Mouse (Mus musculus) stomach, postnatal 0 days (tissue): ENCODE results near the gene Npc2.

Experiments used
- CTCF ChIP-seq: IDR thresholded peaks from 2 replicates; pipeline ENCODE4 v1.5.1; 2016; ENCODE audit warnings: antibody characterized with exemption, low read depth, mild to moderate bottlenecking, moderate library complexity
- EP300 ChIP-seq: optimal IDR thresholded peaks from 2 replicates; pipeline ENCODE3; 2016; ENCODE audit warnings: antibody characterized with exemption

- TF ChIP-seq CTCF (no peak), EP300 (no peak)
Observed at GRCm38 (mm10) chr12:84762532-84762931, 10.4 kb downstream of the Npc2 start.
